Mouse (Mus musculus) embryonic facial prominence, embryonic 13.5 days (tissue): ENCODE measurements at regions not wholly inside any gene's neighbourhood (a gene's known extent, or its start where the extent isn't known, plus 50 kb on each side); places are given as distances from the start of the nearest gene placed in this dataset.

Source experiments
- ATAC-seq: fragments of 200-750 bp; cut with Nextera tagmentation; 2 replicates; pipeline ENCODE4 v1.8.0; 2017; ENCODE audit warnings: low read depth; ENCODE audit not compliant: insufficient number of reproducible peaks, insufficient read depth, low FRiP score, low TSS enrichment
- H3K27ac ChIP-seq: fragments of 300-500 bp; sonication (generic); 2 replicates; pipeline ENCODE4 v1.5.1; 2015; ENCODE audit warnings: moderate library complexity, mild to moderate bottlenecking, inconsistent platforms
- H3K27me3 ChIP-seq: fragments of 300-500 bp; sonication (generic); 2 replicates; pipeline ENCODE4 v1.6.1; 2015; ENCODE audit warnings: mild to moderate bottlenecking, inconsistent platforms
- H3K36me3 ChIP-seq: fragments of 300-500 bp; sonication (generic); 2 replicates; pipeline ENCODE4 v1.6.1; 2015; ENCODE audit warnings: mild to moderate bottlenecking, inconsistent platforms
- H3K4me1 ChIP-seq: fragments of 300-500 bp; sonication (generic); 2 replicates; pipeline ENCODE4 v1.6.1; 2015; ENCODE audit warnings: inconsistent platforms
- H3K4me2 ChIP-seq: fragments of 300-500 bp; sonication (generic); 2 replicates; pipeline ENCODE4 v1.6.1; 2015; ENCODE audit warnings: moderate library complexity, mild to moderate bottlenecking, inconsistent platforms
- H3K4me3 ChIP-seq: fragments of 300-500 bp; sonication (generic); 2 replicates; pipeline ENCODE4 v1.5.1; 2015; ENCODE audit warnings: mild to moderate bottlenecking, inconsistent platforms
- H3K9ac ChIP-seq: fragments of 300-500 bp; sonication (generic); 2 replicates; pipeline ENCODE4 v1.6.1; 2015; ENCODE audit warnings: mild to moderate bottlenecking, inconsistent platforms
- H3K9me3 ChIP-seq: fragments of 300-500 bp; sonication (generic); 2 replicates; pipeline ENCODE4 v1.6.1; 2016; ENCODE audit warnings: inconsistent platforms
- WGBS: fragments of 180-500 bp; shearing (Covaris S2); methylation state at CpG from one replicate; pipeline ENCODE4 v1.1.7; 2015; ENCODE audit warnings: mixed read lengths; 5-methylcytosine and 5-hydroxymethylcytosine counted together

DNA sequence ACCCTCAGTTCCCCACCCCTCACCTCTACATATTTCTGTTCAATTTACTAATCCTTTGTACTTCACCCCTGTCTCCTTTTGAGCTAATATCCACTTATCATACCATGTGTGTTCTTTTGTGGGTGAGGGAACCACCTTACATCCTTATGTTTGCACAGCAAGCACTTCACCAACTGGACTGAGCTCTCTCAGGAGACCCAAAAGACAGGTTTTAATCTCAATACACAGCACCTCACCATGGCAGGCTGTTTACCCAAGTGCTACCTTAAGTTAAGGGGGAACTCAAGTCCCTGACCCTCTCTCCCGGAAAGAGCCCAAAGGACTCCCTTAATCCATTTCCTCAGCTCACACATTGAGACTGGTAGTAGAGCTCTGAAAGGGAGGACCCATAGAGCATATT lies 62.3 kb upstream of the Agr3 start:
- no peak overlapping the region for H3K27ac ChIP-seq
- H3K9ac ChIP-seq = no peak overlapping the region
- no peak for ATAC-seq
- no peaks in the 10 kb centered on the region for H3K36me3 ChIP-seq
- H3K4me2 ChIP-seq = no peak overlapping the region
- H3K27me3 ChIP-seq = no peaks in the 10 kb centered on the region
- H3K9me3 ChIP-seq = no peaks in the 10 kb centered on the region
- no peaks in the 10 kb centered on the region for H3K4me1 ChIP-seq
- H3K4me3 ChIP-seq = no peak overlapping the region
- WGBS = 82% methylated on average over 1 of the region's 1 CpGs

DNA sequence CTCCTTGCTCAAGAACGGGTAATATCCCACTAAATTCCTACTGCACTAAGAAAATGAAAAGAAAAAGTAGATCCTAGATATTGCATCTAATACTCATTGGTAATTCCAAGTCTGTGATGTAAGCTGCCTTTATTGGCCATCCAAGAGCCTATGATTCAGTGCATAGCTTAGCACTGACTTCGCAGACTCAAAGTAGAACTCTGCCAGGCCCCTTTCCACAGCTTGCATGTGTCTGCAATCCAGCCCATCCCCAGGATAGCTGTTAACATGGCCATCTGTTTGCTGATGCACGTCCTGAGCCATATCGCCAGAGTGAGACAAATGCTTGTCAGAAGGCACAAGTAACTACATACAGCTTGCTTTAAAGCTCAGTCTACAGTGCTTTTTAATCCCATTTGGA lies 72.3 kb upstream of the Agr3 start:
- no peaks in the 10 kb centered on the region for H3K36me3 ChIP-seq
- H3K27me3 ChIP-seq = no peaks in the 10 kb centered on the region
- ATAC-seq = no peak
- no peaks in the 10 kb centered on the region for H3K4me1 ChIP-seq
- H3K9me3 ChIP-seq = no peaks in the 10 kb centered on the region
- no peak overlapping the region for H3K9ac ChIP-seq
- H3K4me2 ChIP-seq = no peak overlapping the region
- H3K27ac ChIP-seq = no peak overlapping the region
- no peak overlapping the region for H3K4me3 ChIP-seq
- 74% methylated on average over 4 of the region's 4 CpGs for whole genome bisulfite sequencing

- no peak overlapping the region for H3K4me3 ChIP-seq
- no peak for ATAC-seq
- H3K27me3 ChIP-seq = no peaks in the 10 kb centered on the region
- H3K27ac ChIP-seq = peak overlapping the region; percentile 41
- H3K9me3 ChIP-seq = no peaks in the 10 kb centered on the region
- peaks cover 3% of the 10 kb centered on the region; the same call in 1 of the 2 replicates for H3K4me1 ChIP-seq
- WGBS = 56% methylated on average over 5 of the region's 5 CpGs
- H3K9ac ChIP-seq = no peak overlapping the region
- no peak overlapping the region for H3K4me2 ChIP-seq
- no peaks in the 10 kb centered on the region for H3K36me3 ChIP-seq
Measured at GRCm38 (mm10) chr12:35846905-35847610, 78.4 kb upstream of the Agr3 start.

DNA sequence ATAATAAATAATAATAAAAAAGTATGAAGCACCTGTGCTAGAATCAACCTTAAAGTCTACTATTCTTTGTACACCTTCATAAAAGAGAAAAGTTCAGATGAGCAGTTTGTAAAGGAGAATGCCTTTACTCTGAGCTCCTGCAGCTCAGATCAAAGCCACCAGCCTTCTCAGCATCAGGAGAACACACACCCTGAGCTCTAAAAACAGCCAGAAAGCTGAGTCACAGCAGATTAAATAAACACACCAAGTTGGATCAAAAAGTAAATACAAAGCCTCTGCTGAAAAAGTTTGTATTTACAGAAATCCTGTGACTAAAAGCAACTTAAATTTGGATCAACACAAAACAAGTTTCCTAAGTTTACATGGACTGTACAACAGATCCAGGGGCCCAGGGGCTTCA lies 88.5 kb upstream of the Agr3 start:
- Histone ChIP-seq H3K4me1 (no peaks in the 10 kb centered on the region), H3K36me3 (no peaks in the 10 kb centered on the region), H3K4me3 (no peak overlapping the region), H3K9me3 (no peaks in the 10 kb centered on the region), H3K27ac (no peak overlapping the region), H3K27me3 (peaks cover 8% of the 10 kb centered on the region), H3K9ac (no peak overlapping the region), H3K4me2 (no peak overlapping the region)
- no peak for ATAC-seq

DNA sequence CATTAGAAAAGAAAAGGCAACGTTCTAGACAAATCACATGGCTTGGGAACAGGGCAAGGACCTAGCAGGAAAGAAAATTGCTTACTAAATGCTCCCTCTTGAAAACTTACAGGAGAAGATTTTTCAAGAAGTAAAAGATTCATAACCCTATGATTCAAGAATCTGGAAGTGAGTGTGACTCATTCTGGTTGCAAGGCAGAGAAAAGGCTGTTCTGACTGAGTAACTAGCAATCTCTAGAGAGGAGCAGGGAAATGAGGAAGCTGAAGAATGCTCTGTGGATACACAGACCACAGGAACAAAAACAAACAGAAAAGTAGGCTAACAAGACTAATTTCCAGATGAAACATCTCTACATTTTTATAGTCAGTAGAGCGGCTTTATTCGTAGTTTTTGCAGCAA lies 92.1 kb upstream of the Agr3 start:
- Histone ChIP-seq H3K9me3 (no peaks in the 10 kb centered on the region), H3K27ac (no peak overlapping the region), H3K4me1 (no peaks in the 10 kb centered on the region), H3K9ac (no peak overlapping the region), H3K4me3 (no peak overlapping the region), H3K36me3 (no peaks in the 10 kb centered on the region), H3K4me2 (no peak overlapping the region), H3K27me3 (peaks cover 8% of the 10 kb centered on the region)
- 57% methylated on average over 3 of the region's 3 CpGs for WGBS
- no peak for ATAC-seq

GRCm38 (mm10) chr12:35831922-35832512 lies 93.4 kb upstream of the Agr3 start:
- H3K36me3 ChIP-seq = no peaks in the 10 kb centered on the region
- H3K27me3 ChIP-seq = peaks cover 8% of the 10 kb centered on the region
- no peak overlapping the region for H3K9ac ChIP-seq
- no peaks in the 10 kb centered on the region for H3K4me1 ChIP-seq
- ATAC-seq = 0 out of 2 replicates have a peak, but pooled peaks have one; percentile 43
- no peak overlapping the region for H3K4me3 ChIP-seq
- H3K9me3 ChIP-seq = no peaks in the 10 kb centered on the region
- no peak overlapping the region for H3K27ac ChIP-seq
- no peak overlapping the region for H3K4me2 ChIP-seq
- 84% methylated on average over 2 of the region's 2 CpGs for WGBS

DNA sequence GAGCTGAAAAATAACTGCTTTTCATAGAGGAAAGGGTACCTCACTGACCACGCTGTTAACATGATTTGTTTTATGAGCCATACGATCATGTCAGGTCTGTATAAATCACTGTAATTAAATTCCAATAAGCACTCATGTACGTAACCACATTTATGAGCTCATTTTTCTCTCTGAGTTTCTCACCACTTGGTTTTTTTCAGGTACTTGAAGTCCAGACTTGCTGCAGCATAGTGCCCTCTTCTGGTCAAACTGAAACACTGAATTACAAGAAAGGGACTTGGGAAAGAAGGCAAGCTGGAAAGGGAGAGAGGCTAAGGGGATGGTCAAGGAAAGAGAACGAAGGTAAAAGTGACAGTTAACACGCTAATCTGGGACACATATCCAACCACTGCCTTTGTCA lies 94.2 kb upstream of the Agr3 start:
- Histone ChIP-seq H3K9ac (no peak overlapping the region), H3K27me3 (peaks cover 8% of the 10 kb centered on the region), H3K36me3 (no peaks in the 10 kb centered on the region), H3K4me1 (no peaks in the 10 kb centered on the region), H3K4me3 (no peak overlapping the region), H3K9me3 (no peaks in the 10 kb centered on the region), H3K4me2 (no peak overlapping the region), H3K27ac (no peak overlapping the region)
- ATAC-seq = no peak
- WGBS = 4% methylated on average over 5 of the region's 5 CpGs

DNA sequence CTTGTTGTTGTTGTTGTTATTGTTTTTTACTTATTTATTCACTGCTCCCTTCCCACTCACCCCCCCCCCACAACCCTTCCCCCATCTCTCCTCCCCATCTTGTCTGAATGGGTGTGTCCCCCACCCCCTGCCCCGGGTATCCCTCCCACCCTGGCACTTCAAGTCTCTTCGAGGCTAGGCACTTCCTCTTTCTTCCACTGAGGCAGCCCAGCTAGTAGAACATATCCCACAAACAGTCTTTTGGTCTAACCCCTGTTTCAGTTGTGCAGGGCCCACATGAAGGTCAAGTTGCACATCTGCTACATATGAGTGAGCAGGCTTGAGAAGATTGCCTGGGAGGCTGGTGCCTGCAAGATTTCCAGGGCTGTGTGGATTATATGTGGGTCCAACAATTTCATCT lies 97.6 kb upstream of the Agr3 start:
- peaks cover 9% of the 10 kb centered on the region for H3K4me1 ChIP-seq
- no peaks in the 10 kb centered on the region for H3K36me3 ChIP-seq
- no peaks in the 10 kb centered on the region for H3K9me3 ChIP-seq
- no peak overlapping the region for H3K4me2 ChIP-seq
- H3K9ac ChIP-seq = no peak overlapping the region
- ATAC-seq = no peak
- no peak overlapping the region for H3K27ac ChIP-seq
- H3K4me3 ChIP-seq = no peak overlapping the region
- peaks cover 5% of the 10 kb centered on the region for H3K27me3 ChIP-seq
- whole genome bisulfite sequencing = 53% methylated on average over 2 of the region's 2 CpGs

GRCm38 (mm10) chr12:35826990-35827389 lies 98.4 kb upstream of the Agr3 start:
- Histone ChIP-seq H3K36me3 (no peaks in the 10 kb centered on the region), H3K4me2 (no peak overlapping the region), H3K27me3 (peaks cover under 1% of the 10 kb centered on the region), H3K9ac (no peak overlapping the region), H3K27ac (no peak overlapping the region), H3K4me3 (no peak overlapping the region), H3K9me3 (no peaks in the 10 kb centered on the region), H3K4me1 (peaks cover 9% of the 10 kb centered on the region)
- WGBS = 85% methylated on average over 5 of the region's 5 CpGs
- no peak for ATAC-seq

- peak overlapping the region; percentile 51 for H3K27ac ChIP-seq
- H3K4me2 ChIP-seq = no peak overlapping the region
- H3K4me3 ChIP-seq = no peak overlapping the region
- peaks cover 9% of the 10 kb centered on the region for H3K4me1 ChIP-seq
- ATAC-seq = 0 out of 2 replicates have a peak, but pooled peaks have one; percentile 32
- no peaks in the 10 kb centered on the region for H3K36me3 ChIP-seq
- no peaks in the 10 kb centered on the region for H3K9me3 ChIP-seq
- H3K9ac ChIP-seq = no peak overlapping the region
- WGBS = 7% methylated on average over 5 of the region's 5 CpGs
- no peaks in the 10 kb centered on the region; the same call in 1 of the 2 replicates for H3K27me3 ChIP-seq
Measured at GRCm38 (mm10) chr12:35824587-35824987, 100.8 kb upstream of the Agr3 start.

DNA sequence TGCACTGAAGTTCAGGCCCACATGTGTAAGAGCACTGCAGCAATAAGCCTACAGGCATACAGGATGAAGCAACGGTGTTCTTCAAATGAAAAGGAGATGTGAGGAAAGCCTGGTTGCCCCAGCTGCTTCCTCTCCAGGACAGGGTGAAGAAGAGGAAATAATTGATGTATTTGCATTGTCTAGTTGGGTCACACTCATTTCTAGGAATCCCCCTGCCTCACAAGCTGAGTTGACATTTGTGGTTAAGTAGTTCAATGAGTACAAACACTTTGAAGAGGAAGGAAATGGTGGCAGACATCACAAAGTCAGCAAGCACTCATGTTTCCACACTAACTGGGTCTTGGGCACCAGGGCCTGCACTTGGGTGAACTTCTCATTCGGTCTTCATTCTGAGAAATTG lies 126.2 kb upstream of the Agr3 start:
- Histone ChIP-seq H3K27me3 (no peaks in the 10 kb centered on the region), H3K4me2 (no peak overlapping the region), H3K27ac (no peak overlapping the region), H3K9me3 (no peaks in the 10 kb centered on the region), H3K4me1 (no peaks in the 10 kb centered on the region), H3K9ac (no peak overlapping the region), H3K4me3 (no peak overlapping the region), H3K36me3 (no peaks in the 10 kb centered on the region)
- no peak for ATAC-seq
- WGBS = 77% methylated on average over 2 of the region's 2 CpGs

GRCm38 (mm10) chr12:35775396-35775795 lies 150.0 kb upstream of the Agr3 start:
- Histone ChIP-seq H3K36me3 (no peaks in the 10 kb centered on the region), H3K4me3 (no peak overlapping the region), H3K4me2 (no peak overlapping the region), H3K4me1 (peaks cover 4% of the 10 kb centered on the region), H3K27me3 (no peaks in the 10 kb centered on the region), H3K27ac (no peak overlapping the region), H3K9me3 (no peaks in the 10 kb centered on the region), H3K9ac (no peak overlapping the region)
- WGBS = 55% methylated on average over 2 of the region's 2 CpGs
- ATAC-seq = no peak
